Mouse (Mus musculus) megakaryocyte, embryonic 14.5 days (primary cell): ENCODE data around the gene Necab2. TPM values are rescaled to one million over a fixed set of nuclear protein-coding genes. Genes with fewer than 3 reads are reported as not detected.

Source experiments
- H3K27me3 ChIP-seq: replicated peaks from 2 replicates; pipeline ENCODE3; 2012; ENCODE audit warnings: inconsistent platforms
- H3K36me3 ChIP-seq: replicated peaks from 2 replicates; pipeline ENCODE3; 2012; ENCODE audit warnings: low read length, inconsistent platforms, mixed read lengths
- H3K4me1 ChIP-seq: 2 replicates; pipeline ENCODE4 v1.6.1; 2012; ENCODE audit warnings: inconsistent platforms
- H3K4me3 ChIP-seq: replicated peaks from 2 replicates; pipeline ENCODE3; 2012; ENCODE audit warnings: moderate library complexity, mild to moderate bottlenecking, inconsistent platforms
- H3K9me3 ChIP-seq: 2 replicates; pipeline ENCODE4 v1.6.1; 2012; ENCODE audit warnings: inconsistent platforms
- FLI1 ChIP-seq: IDR thresholded peaks from 2 replicates; pipeline ENCODE4 v1.6.1; 2012; ENCODE audit warnings: low read length, inconsistent platforms, mixed read lengths
- GATA1 ChIP-seq: IDR thresholded peaks from 3 replicates; pipeline ENCODE4 v1.6.1; 2012; ENCODE audit warnings: mixed read lengths, low read length, inconsistent platforms, borderline replicate concordance
- polyA plus RNA-seq: library from polyadenylated mRNA; stranded (reverse); fragments of >175 nt; gene quantifications from 2 replicates; pipeline ENCODE4 v1.2.3, GENCODE M21; 2012; ENCODE audit warnings: low replicate concordance; ENCODE audit not compliant: insufficient read depth

Necab2 gene
- polyA plus RNA-seq, 1 experiment: not detected

GRCm38 (mm10) chr8:119466794-119467193, 20.3 kb downstream of the Necab2 start:
- Histone ChIP-seq H3K4me1 (no peaks in the 10 kb centered on the region), H3K4me3 (no peak overlapping the region), H3K27me3 (peaks cover 93% of the 10 kb centered on the region), H3K36me3 (no peaks in the 10 kb centered on the region), H3K9me3 (peaks cover 15% of the 10 kb centered on the region)
- no peak for TF ChIP-seq GATA1
- TF ChIP-seq FLI1: no peak

GRCm38 (mm10) chr8:119468091-119468490, 21.6 kb downstream of the Necab2 start:
- Histone ChIP-seq H3K4me1 (no peaks in the 10 kb centered on the region), H3K36me3 (no peaks in the 10 kb centered on the region), H3K4me3 (no peak overlapping the region), H3K9me3 (peaks cover 15% of the 10 kb centered on the region), H3K27me3 (peaks cover 95% of the 10 kb centered on the region)
- TF ChIP-seq GATA1 (no peak), FLI1 (no peak)

DNA sequence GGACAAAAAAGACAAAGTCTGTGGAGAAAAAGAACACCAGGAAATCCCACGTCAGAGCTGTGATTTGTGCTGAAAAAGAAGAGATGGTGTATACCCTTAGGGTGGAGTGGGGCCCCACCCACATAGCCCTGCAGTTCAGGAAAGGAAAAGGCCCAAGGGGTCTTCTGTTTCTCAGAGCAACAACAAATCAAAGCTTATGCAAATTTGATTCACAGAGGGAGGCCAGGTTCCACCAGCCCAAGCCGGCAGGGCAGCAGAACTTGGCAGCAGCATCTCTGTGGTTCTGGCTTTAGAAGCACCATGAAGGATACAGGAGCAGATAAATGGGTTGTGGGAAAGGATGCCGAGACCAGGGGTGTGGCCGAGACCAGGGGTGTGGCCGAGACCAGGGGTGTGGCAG, 32.2 kb downstream of the Necab2 start:
- no peak for TF ChIP-seq GATA1
- Histone ChIP-seq H3K27me3 (peaks cover 65% of the 10 kb centered on the region), H3K4me3 (no peak overlapping the region), H3K9me3 (peaks cover 13% of the 10 kb centered on the region), H3K36me3 (no peaks in the 10 kb centered on the region), H3K4me1 (no peaks in the 10 kb centered on the region)

- TF ChIP-seq FLI1 (no peak), GATA1 (no peak)
- H3K9me3 ChIP-seq: peaks cover 8% of the 10 kb centered on the region
- H3K4me3 ChIP-seq: no peak overlapping the region
- H3K36me3 ChIP-seq: no peaks in the 10 kb centered on the region
- H3K4me1 ChIP-seq: peaks cover 5% of the 10 kb centered on the region
- peaks cover 69% of the 10 kb centered on the region for H3K27me3 ChIP-seq
These were observed 37.8 kb downstream of the Necab2 start for GRCm38 (mm10) chr8:119484145-119484896.

DNA sequence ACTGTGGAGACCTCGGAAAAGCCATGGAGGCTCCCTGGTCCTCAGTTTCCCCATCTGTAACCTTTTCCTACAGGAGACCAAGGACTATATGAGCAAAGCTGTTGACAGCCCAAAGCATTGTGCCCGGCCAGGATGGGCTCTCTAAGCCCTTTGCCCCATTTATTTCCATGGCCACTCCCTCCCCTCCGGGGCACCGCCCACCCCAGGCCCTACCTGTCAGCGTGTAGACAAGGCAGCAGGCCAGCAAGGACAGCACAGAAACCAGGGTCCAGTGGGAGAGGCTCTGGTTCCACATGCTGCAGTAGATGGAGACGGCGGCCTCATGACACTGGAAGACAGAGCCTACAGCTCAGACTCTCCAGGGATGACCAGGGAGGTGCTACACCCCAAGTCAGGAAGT, 40.6 kb downstream of the Necab2 start:
- H3K4me3 ChIP-seq: no peak overlapping the region
- no peaks in the 10 kb centered on the region for H3K9me3 ChIP-seq
- H3K27me3 ChIP-seq: peaks cover 66% of the 10 kb centered on the region
- no peaks in the 10 kb centered on the region for H3K36me3 ChIP-seq
- TF ChIP-seq FLI1: no peak
- no peak for TF ChIP-seq GATA1
- H3K4me1 ChIP-seq: peaks cover 13% of the 10 kb centered on the region

- Histone ChIP-seq H3K4me3 (peak overlapping the region; percentile 44), H3K27me3 (peaks cover 72% of the 10 kb centered on the region), H3K4me1 (peaks cover 16% of the 10 kb centered on the region; the same call in 1 of the 2 replicates), H3K36me3 (no peaks in the 10 kb centered on the region), H3K9me3 (no peaks in the 10 kb centered on the region)
- TF ChIP-seq GATA1 (no peak), FLI1 (no peak)
These were observed 50.3 kb downstream of the Necab2 start for GRCm38 (mm10) chr8:119496848-119497247.

DNA sequence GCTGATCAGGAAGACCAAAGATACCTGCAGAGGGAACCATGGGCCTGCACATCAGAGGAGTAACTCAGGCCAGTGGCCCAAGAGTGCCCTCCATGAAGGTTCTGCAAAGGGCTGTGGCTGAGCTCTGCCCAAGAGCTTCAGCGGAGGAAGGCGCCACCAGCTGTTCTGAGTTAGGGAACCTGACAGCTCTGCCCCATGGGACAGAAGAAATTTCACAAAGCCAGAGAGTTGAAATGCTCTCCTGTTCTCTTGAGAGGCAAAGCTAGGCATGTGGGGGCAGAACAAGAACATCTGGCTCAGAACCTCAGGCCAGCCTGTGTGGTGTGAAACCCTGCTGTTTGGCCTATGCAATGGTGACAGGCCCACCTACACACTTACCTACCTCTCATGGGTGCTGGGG, 53.3 kb downstream of the Necab2 start:
- TF ChIP-seq GATA1: no peak
- no peak for TF ChIP-seq FLI1
- Histone ChIP-seq H3K27me3 (peaks cover 60% of the 10 kb centered on the region), H3K9me3 (no peaks in the 10 kb centered on the region), H3K4me1 (peaks cover 17% of the 10 kb centered on the region; the same call in 1 of the 2 replicates), H3K4me3 (no peak overlapping the region), H3K36me3 (peaks cover 6% of the 10 kb centered on the region)

DNA sequence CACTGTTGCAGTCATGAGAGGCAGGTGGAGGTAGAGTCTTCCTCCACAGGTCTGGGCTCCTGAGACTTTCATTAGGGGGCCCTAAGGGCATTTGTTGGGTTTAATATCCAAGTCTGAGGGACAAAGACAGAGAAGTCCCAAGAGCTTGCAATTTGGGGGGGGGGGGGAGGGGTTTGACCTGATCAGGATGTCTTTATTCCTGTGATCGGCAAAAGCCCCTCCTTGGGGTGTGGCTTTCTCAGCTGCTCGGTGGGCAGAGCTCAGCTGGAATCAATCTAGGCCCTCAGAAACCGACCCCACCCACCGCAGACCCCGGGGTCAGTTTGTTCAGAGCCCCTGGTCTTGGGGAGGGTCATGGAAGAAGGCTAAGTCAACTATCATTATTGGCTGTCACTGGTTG, 55.1 kb downstream of the Necab2 start, which contains the start of gene Slc38a8:
Slc38a8 (minus strand) TSS at position 101 of the 400 bp plus-strand sequence.
- peaks cover 51% of the 10 kb centered on the region for H3K27me3 ChIP-seq

DNA sequence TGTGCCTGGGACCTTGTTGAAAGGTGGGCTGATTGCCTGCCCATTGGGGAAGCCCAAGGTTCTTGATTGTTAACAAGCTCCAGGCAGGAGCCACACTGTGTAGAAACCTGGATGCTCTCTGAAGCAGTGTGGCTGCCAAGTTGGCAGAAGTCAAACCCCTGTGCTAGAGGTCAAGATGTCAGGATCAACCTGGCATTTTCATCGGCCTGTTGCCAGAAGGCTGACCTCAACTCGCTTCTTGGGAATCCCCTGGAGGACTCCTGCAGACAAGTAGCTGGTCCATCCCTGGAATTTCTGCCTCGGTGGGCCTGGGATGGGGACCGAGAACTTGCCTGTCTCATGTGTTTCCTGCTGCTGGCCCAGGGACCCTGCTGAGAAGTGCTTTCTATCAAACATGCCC, 55.6 kb downstream of the Necab2 start:
- TF ChIP-seq FLI1: no peak
- TF ChIP-seq GATA1: no peak
- H3K9me3 ChIP-seq: no peaks in the 10 kb centered on the region
- H3K4me3 ChIP-seq: no peak overlapping the region
- peaks cover 46% of the 10 kb centered on the region for H3K27me3 ChIP-seq
- H3K4me1 ChIP-seq: peaks cover 26% of the 10 kb centered on the region
- peaks cover 26% of the 10 kb centered on the region for H3K36me3 ChIP-seq

More for the DNA sequence above, 55.1 kb downstream of the Necab2 start, which contains the start of gene Slc38a8:
- H3K9me3 ChIP-seq: no peaks in the 10 kb centered on the region
- peaks cover 30% of the 10 kb centered on the region for H3K4me1 ChIP-seq
- H3K36me3 ChIP-seq: peaks cover 22% of the 10 kb centered on the region
- no peak within 1 kb of the TSS for H3K4me3 ChIP-seq
- TF ChIP-seq FLI1 (no peak), GATA1 (no peak)

DNA sequence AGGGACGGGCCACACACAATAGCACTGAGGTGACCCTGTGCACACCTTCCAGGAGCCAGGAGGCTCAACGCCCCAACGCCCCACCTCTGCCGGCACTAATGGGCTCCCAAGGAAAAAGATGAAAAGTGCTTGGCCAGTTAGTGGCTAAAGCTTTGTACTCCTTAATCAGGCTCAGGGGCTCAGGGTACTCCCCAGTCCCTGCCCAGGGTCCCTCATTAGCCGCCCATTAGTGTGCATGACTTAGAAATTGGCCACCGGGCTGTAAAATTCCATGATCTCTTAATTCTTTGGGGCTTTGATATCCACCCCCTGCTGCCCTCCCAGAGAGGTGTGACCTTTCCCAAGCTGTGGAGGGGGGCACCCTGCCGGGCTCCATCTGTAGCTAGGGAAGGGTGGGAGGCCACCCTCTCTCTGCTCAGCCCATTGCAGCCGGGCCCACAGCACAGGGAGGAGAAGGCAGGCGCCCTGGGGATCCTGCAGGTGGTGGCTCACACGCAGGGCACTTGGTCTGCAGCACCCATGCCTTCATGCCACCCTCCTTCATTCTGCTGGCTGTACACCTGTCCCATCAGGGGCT, 56.8 kb downstream of the Necab2 start:
- H3K36me3 ChIP-seq: peaks cover 36% of the 10 kb centered on the region
- TF ChIP-seq GATA1 (no peak), FLI1 (no peak)
- H3K9me3 ChIP-seq: no peaks in the 10 kb centered on the region
- H3K4me3 ChIP-seq: no peak overlapping the region
- H3K4me1 ChIP-seq: peaks cover 26% of the 10 kb centered on the region
- H3K27me3 ChIP-seq: peaks cover 41% of the 10 kb centered on the region
